Mouse (Mus musculus) forebrain, embryonic 11.5 days (tissue): ENCODE results near the gene Plekhd1. TPM values are rescaled to one million over a fixed set of nuclear protein-coding genes. Genes with fewer than 3 reads are reported as not detected.
A peak's percentile ranks its signal among the peaks of the same experiment; 100 is the strongest.

ENCODE experiments used
- ATAC-seq: fragments of 200-750 bp; cut with Nextera tagmentation; replicated peaks from 2 replicates; pipeline ENCODE4 v1.8.0; 2017; ENCODE audit warnings: moderate TSS enrichment; ENCODE audit not compliant: low FRiP score
- DNase-seq: peaks from one replicate; pipeline ENCODE4 v3.0.0-alpha.2; 2017; ENCODE audit warnings: low spot score
- H3K27ac ChIP-seq: fragments of 300-500 bp; sonication (generic); 2 replicates; pipeline ENCODE4 v1.5.1; 2014; ENCODE audit warnings: low read depth, low read length
- H3K27me3 ChIP-seq: fragments of 300-500 bp; sonication (generic); 2 replicates; pipeline ENCODE4 v1.6.1; 2014; ENCODE audit warnings: mild to moderate bottlenecking, low read length, mixed read lengths; ENCODE audit not compliant: control insufficient read depth, insufficient read depth
- H3K36me3 ChIP-seq: fragments of 300-500 bp; sonication (generic); 2 replicates; pipeline ENCODE4 v1.6.1; 2014; ENCODE audit warnings: mild to moderate bottlenecking, low read length, moderate library complexity, mixed read lengths; ENCODE audit not compliant: control insufficient read depth, insufficient read depth
- H3K4me1 ChIP-seq: fragments of 300-500 bp; sonication (generic); replicated peaks from 2 replicates; pipeline ENCODE4 v1.6.1; 2014; ENCODE audit warnings: low read length, mixed read lengths; ENCODE audit not compliant: control insufficient read depth, insufficient read depth
- H3K4me2 ChIP-seq: fragments of 300-500 bp; sonication (generic); 2 replicates; pipeline ENCODE4 v1.6.1; 2014; ENCODE audit warnings: low read depth, mild to moderate bottlenecking, low read length, moderate library complexity, mixed read lengths; ENCODE audit not compliant: severe bottlenecking
- H3K4me3 ChIP-seq: fragments of 300-500 bp; sonication (generic); 2 replicates; pipeline ENCODE4 v1.5.1; 2014; ENCODE audit warnings: low read depth, low read length
- H3K9ac ChIP-seq: fragments of 300-500 bp; sonication (generic); 2 replicates; pipeline ENCODE4 v1.6.1; 2014; ENCODE audit warnings: low read length
- H3K9me3 ChIP-seq: fragments of 300-500 bp; sonication (generic); 2 replicates; pipeline ENCODE4 v1.6.1; 2016; ENCODE audit warnings: low read length, mixed read lengths; ENCODE audit not compliant: control insufficient read depth
- WGBS: fragments of 180-500 bp; shearing (Covaris S2); extraction: QIAGEN DNeasy Blood & Tissue Kit; methylation state at CpG from one replicate; pipeline ENCODE4 v1.1.7; 2014; 5-methylcytosine and 5-hydroxymethylcytosine counted together
- polyA plus RNA-seq: library from polyadenylated mRNA; unstranded; fragments of >200 nt; fragmentation: Nextera tagmentation; extraction: Ambion mirVana; gene quantifications from 2 replicates; pipeline ENCODE4 v1.2.1, GENCODE M21; 2014

Plekhd1 gene
- polyA plus RNA-seq, 1 experiment from 2014 or later: 0.60 TPM

GRCm38 (mm10) chr12:80746031-80746813 lies 53.8 kb downstream of the Plekhd1 start:
- H3K4me1 ChIP-seq: no peaks in the 10 kb centered on the region; the same call in 1 of the 2 replicates
- H3K27me3 ChIP-seq: no peaks in the 10 kb centered on the region
- 63% methylated on average over 8 of the region's 8 CpGs for WGBS
- H3K4me2 ChIP-seq: no peak overlapping the region
- no peak for DNase-seq
- H3K9me3 ChIP-seq: no peaks in the 10 kb centered on the region
- no peak overlapping the region for H3K4me3 ChIP-seq
- peak overlapping the region; percentile 42; the same call in 1 of the 2 replicates for H3K9ac ChIP-seq
- H3K27ac ChIP-seq: no peak overlapping the region
- H3K36me3 ChIP-seq: no peaks in the 10 kb centered on the region
- ATAC-seq: no peak

DNA sequence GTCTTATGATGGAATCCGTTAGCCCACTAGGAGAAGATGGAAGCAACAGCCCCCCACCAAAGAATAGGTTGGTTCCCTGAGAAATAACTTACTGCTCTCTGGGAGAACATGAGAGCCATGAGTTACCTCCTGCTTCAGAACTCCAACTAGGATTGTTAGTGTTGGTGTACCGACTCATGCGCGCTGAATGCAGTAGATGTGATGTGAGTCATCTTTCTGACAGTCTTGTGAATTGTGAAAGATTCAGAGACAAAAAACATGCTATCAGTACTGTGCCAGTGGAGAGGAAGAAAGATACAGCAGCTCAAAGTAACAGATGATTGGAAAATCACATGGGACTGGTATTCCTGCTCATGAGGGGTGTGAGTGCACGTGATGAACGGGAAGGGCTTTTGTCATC lies 59.2 kb downstream of the Plekhd1 start:
- H3K36me3 ChIP-seq: peaks cover 20% of the 10 kb centered on the region
- no peak overlapping the region for H3K27ac ChIP-seq
- DNase-seq: no peak
- H3K4me2 ChIP-seq: no peak overlapping the region
- no peaks in the 10 kb centered on the region for H3K4me1 ChIP-seq
- H3K4me3 ChIP-seq: no peak overlapping the region
- H3K27me3 ChIP-seq: no peaks in the 10 kb centered on the region
- H3K9ac ChIP-seq: no peak overlapping the region
- H3K9me3 ChIP-seq: peaks cover 16% of the 10 kb centered on the region
- 91% methylated on average over 6 of the region's 6 CpGs for WGBS
- no peak for ATAC-seq

DNA sequence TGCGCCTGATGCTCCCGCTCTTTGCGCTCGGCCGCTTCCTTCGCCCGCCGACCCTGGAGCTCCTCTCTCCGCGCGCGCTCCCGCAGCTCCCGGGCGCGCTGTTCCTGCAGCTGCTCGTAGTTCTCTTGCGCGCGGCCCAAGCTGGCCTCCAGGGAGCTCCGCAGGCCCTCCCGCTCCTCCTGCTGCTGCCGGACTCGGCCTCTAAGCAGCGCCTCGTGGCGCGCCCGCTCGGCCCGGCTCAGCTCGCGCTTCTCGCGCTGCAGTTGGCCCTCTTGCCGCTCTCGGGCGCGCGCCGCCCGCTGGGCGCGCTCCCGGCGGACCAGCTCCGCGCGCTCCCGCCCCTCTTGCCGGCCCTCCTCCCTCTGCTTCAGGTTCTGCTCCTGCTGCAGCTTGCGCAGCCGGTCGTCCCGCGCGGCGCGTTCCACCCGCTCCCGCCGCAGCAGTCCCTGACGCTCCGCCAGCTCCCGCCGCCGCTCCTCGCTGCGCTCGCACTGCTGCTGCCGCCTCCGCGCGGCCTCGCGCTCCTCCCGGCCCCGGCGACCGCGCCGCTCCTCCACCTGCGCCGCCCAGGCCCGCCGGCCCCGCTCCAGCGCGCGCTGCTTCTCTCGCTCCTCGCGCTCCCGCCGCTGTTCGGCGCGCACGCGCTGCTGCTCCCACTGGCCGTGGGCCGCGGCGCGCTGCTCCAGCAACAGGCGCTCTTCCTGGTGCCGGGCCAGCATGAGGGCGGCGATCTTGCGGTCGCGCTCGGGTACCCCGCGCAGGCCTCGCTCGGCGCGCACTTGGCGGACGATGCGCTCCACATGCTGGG lies 65.6 kb downstream of the Plekhd1 start:
- H3K9me3 ChIP-seq: peaks cover 41% of the 10 kb centered on the region
- H3K4me3 ChIP-seq: peak overlapping the region; percentile 51
- ATAC-seq (no peak), DNase-seq (peak; percentile 68)
- peaks cover 3% of the 10 kb centered on the region; the same call in 1 of the 2 replicates for H3K27me3 ChIP-seq
- 37% methylated on average over 114 of the region's 122 CpGs for WGBS
- peaks cover 46% of the 10 kb centered on the region for H3K36me3 ChIP-seq
- no peak overlapping the region for H3K9ac ChIP-seq
- peak overlapping the region; percentile 34; the same call in 1 of the 2 replicates for H3K4me2 ChIP-seq
- no peak overlapping the region for H3K27ac ChIP-seq
- H3K4me1 ChIP-seq: peaks cover 6% of the 10 kb centered on the region; the same call in 1 of the 2 replicates

- peak overlapping the region; percentile 62 for H3K4me2 ChIP-seq
- peaks cover 46% of the 10 kb centered on the region for H3K36me3 ChIP-seq
- peaks cover 6% of the 10 kb centered on the region; the same call in 1 of the 2 replicates for H3K4me1 ChIP-seq
- peak overlapping the region; percentile 94 for H3K9ac ChIP-seq
- ATAC-seq: peak; percentile 6; the same call in 1 of the 2 replicates
- peak overlapping the region; percentile 99 for H3K27ac ChIP-seq
- peaks cover 41% of the 10 kb centered on the region for H3K9me3 ChIP-seq
- DNase-seq: peak; percentile 68
- H3K4me3 ChIP-seq: peak overlapping the region; percentile 51
- H3K27me3 ChIP-seq: peaks cover 3% of the 10 kb centered on the region; the same call in 1 of the 2 replicates
- 40% methylated on average over 91 of the region's 92 CpGs for WGBS
Measured at GRCm38 (mm10) chr12:80758559-80759386, 66.4 kb downstream of the Plekhd1 start.

GRCm38 (mm10) chr12:80759387-80759712 lies 67.0 kb downstream of the Plekhd1 start:
- Histone ChIP-seq H3K36me3 (peaks cover 46% of the 10 kb centered on the region), H3K4me2 (peak overlapping the region; percentile 62), H3K9me3 (peaks cover 41% of the 10 kb centered on the region), H3K4me3 (peak overlapping the region; percentile 51), H3K27me3 (peaks cover 3% of the 10 kb centered on the region; the same call in 1 of the 2 replicates), H3K4me1 (peaks cover 6% of the 10 kb centered on the region; the same call in 1 of the 2 replicates), H3K27ac (peak overlapping the region; percentile 99), H3K9ac (peak overlapping the region; percentile 94)
- 10% methylated on average over 13 of the region's 13 CpGs for WGBS
- ATAC-seq (peak; percentile 47), DNase-seq (no peak)

DNA sequence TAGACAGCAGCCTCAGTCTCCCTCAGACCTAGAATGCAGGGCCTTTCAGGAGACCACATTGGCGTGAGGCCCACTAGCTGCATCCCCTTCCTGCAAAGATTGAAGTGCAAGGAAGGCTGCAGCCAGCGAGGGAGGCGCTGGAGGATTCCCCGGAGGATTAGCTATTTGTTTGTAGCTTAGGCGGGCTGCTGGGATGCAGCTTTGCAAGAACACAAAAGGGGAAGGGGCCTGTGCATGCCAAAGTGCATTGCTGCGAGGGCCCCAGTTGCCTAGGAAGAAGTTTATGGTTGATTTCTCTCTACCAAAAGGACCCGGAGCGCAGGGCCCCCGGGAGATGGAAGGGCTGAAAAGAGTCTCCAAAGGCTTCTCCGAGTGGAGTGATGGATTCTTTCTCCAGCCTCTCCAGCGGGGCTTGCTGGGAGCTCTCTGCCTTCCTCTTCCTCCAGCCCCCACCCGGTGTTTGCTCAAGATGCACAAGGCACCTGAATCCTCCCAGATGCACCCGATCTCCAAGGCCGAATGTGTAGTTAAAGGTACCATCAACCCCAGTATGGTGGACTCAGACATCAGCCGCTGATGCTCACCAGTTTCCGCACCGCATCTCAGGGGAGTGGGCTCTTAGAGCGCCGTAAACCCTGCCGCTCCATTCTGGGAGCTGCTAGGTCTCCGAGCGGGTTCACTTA lies 67.5 kb downstream of the Plekhd1 start:
- WGBS: 1% methylated on average over 22 of the region's 22 CpGs
- H3K36me3 ChIP-seq: peaks cover 43% of the 10 kb centered on the region
- peaks cover 6% of the 10 kb centered on the region; the same call in 1 of the 2 replicates for H3K4me1 ChIP-seq
- peaks cover 3% of the 10 kb centered on the region; the same call in 1 of the 2 replicates for H3K27me3 ChIP-seq
- peak overlapping the region; percentile 62 for H3K4me2 ChIP-seq
- peak overlapping the region; percentile 94 for H3K9ac ChIP-seq
- H3K27ac ChIP-seq: peak overlapping the region; percentile 99
- peak; percentile 76 for ATAC-seq
- H3K9me3 ChIP-seq: peaks cover 40% of the 10 kb centered on the region
- peak; percentile 85 for DNase-seq
- H3K4me3 ChIP-seq: peak overlapping the region; percentile 51

- Histone ChIP-seq H3K4me1 (peaks cover 6% of the 10 kb centered on the region; the same call in 1 of the 2 replicates), H3K4me3 (peak within 1 kb of the TSS; percentile 51), H3K9me3 (peaks cover 36% of the 10 kb centered on the region), H3K27me3 (peaks cover 3% of the 10 kb centered on the region; the same call in 1 of the 2 replicates), H3K4me2 (peak within 1 kb of the TSS; percentile 62), H3K36me3 (peaks cover 37% of the 10 kb centered on the region), H3K27ac (peak within 1 kb of the TSS; percentile 99), H3K9ac (peak within 1 kb of the TSS; percentile 94)
- DNase-seq: peak; percentile 91
- ATAC-seq: peak; percentile 71
- 0% methylated on average over 24 of the region's 24 CpGs for WGBS
Measured at GRCm38 (mm10) chr12:80760396-80760801, 68.0 kb downstream of the Plekhd1 start, which contains the start of gene Ccdc177. TSS of gene Ccdc177 (minus strand) at chr12:80760687.
